Mouse (Mus musculus) midbrain, embryonic 12.5 days (tissue): Measurements from ENCODE around the gene Smim12. TPM values are rescaled to one million over a fixed set of nuclear protein-coding genes. Genes with fewer than 3 reads are reported as not detected.

Experiments used
- ATAC-seq: fragments of 200-750 bp; cut with Nextera tagmentation; 2 replicates; pipeline ENCODE4 v1.8.0; 2017; ENCODE audit warnings: low read depth, moderate TSS enrichment, moderate library complexity; ENCODE audit not compliant: low FRiP score
- H3K27ac ChIP-seq: fragments of 300-500 bp; sonication (generic); replicated peaks from 2 replicates; pipeline ENCODE4 v1.5.1; 2016; ENCODE audit warnings: mild to moderate bottlenecking
- H3K27me3 ChIP-seq: fragments of 300-500 bp; sonication (generic); 2 replicates; pipeline ENCODE4 v1.6.1; 2016; ENCODE audit warnings: mild to moderate bottlenecking
- H3K36me3 ChIP-seq: fragments of 300-500 bp; sonication (generic); 2 replicates; pipeline ENCODE4 v1.6.1; 2016
- H3K4me1 ChIP-seq: fragments of 300-500 bp; sonication (generic); 2 replicates; pipeline ENCODE4 v1.6.1; 2016
- H3K4me2 ChIP-seq: fragments of 300-500 bp; sonication (generic); replicated peaks from 2 replicates; pipeline ENCODE4 v1.6.1; 2016; ENCODE audit warnings: mild to moderate bottlenecking, moderate library complexity
- H3K4me3 ChIP-seq: fragments of 300-500 bp; sonication (generic); 2 replicates; pipeline ENCODE4 v1.5.1; 2016; ENCODE audit warnings: mild to moderate bottlenecking
- H3K9ac ChIP-seq: fragments of 300-500 bp; sonication (generic); replicated peaks from 2 replicates; pipeline ENCODE4 v1.6.1; 2016; ENCODE audit warnings: mild to moderate bottlenecking, moderate library complexity
- H3K9me3 ChIP-seq: fragments of 300-500 bp; sonication (generic); 2 replicates; pipeline ENCODE4 v1.6.1; 2016; ENCODE audit warnings: mild to moderate bottlenecking
- WGBS: fragments of 180-500 bp; shearing (Covaris S2); methylation state at CpG from one replicate; pipeline ENCODE4 v1.1.7; 2016; 5-methylcytosine and 5-hydroxymethylcytosine counted together
- polyA plus RNA-seq: library from polyadenylated mRNA; unstranded; fragments of >200 nt; fragmentation: Nextera tagmentation; extraction: Ambion mirVana; gene quantifications from 2 replicates; pipeline ENCODE4 v1.2.1, GENCODE M21; 2016

Smim12 gene
- polyA plus RNA-seq, 1 experiment from 2014 or later, result 50.3 TPM

- Histone ChIP-seq H3K4me3 (no peak overlapping the region), H3K9me3 (no peaks in the 10 kb centered on the region), H3K4me2 (no peak overlapping the region), H3K9ac (no peak overlapping the region), H3K4me1 (no peaks in the 10 kb centered on the region), H3K27me3 (no peaks in the 10 kb centered on the region), H3K36me3 (no peaks in the 10 kb centered on the region), H3K27ac (no peak overlapping the region)
- ATAC-seq, result no peak
- WGBS, result 56% methylated on average over 9 of the region's 9 CpGs
Measured at GRCm38 (mm10) chr4:127278451-127279001, 34.9 kb downstream of the Smim12 start.

- WGBS, result 70% methylated on average over 9 of the region's 9 CpGs
- Histone ChIP-seq H3K4me3 (no peak overlapping the region), H3K27me3 (no peaks in the 10 kb centered on the region), H3K36me3 (no peaks in the 10 kb centered on the region), H3K27ac (no peak overlapping the region), H3K9ac (no peak overlapping the region), H3K4me2 (no peak overlapping the region), H3K9me3 (no peaks in the 10 kb centered on the region), H3K4me1 (no peaks in the 10 kb centered on the region)
- no peak for ATAC-seq
Measured at GRCm38 (mm10) chr4:127279241-127279640, 35.7 kb downstream of the Smim12 start.

GRCm38 (mm10) chr4:127286907-127287306, 43.3 kb downstream of the Smim12 start:
- Histone ChIP-seq H3K4me1 (no peaks in the 10 kb centered on the region), H3K9ac (0 out of 2 replicates have a peak overlapping the region, but pooled peaks have one; percentile 15), H3K9me3 (no peaks in the 10 kb centered on the region), H3K4me2 (no peak overlapping the region), H3K36me3 (no peaks in the 10 kb centered on the region), H3K27ac (no peak overlapping the region), H3K27me3 (no peaks in the 10 kb centered on the region), H3K4me3 (no peak overlapping the region)
- ATAC-seq, result no peak
- WGBS, result 75% methylated on average over 4 of the region's 4 CpGs

- Histone ChIP-seq H3K27ac (no peak overlapping the region), H3K9me3 (no peaks in the 10 kb centered on the region), H3K4me3 (no peak overlapping the region), H3K4me1 (no peaks in the 10 kb centered on the region), H3K9ac (no peak overlapping the region), H3K27me3 (no peaks in the 10 kb centered on the region), H3K36me3 (no peaks in the 10 kb centered on the region), H3K4me2 (no peak overlapping the region)
- 82% methylated on average over 6 of the region's 6 CpGs for WGBS
- no peak for ATAC-seq
Measured at GRCm38 (mm10) chr4:127289039-127289548, 45.5 kb downstream of the Smim12 start.

GRCm38 (mm10) chr4:127292631-127293030, 49.0 kb downstream of the Smim12 start:
- no peaks in the 10 kb centered on the region for H3K27me3 ChIP-seq
- no peak overlapping the region for H3K4me3 ChIP-seq
- no peaks in the 10 kb centered on the region for H3K4me1 ChIP-seq
- H3K9ac ChIP-seq, result no peak overlapping the region
- H3K27ac ChIP-seq, result no peak overlapping the region
- no peaks in the 10 kb centered on the region for H3K36me3 ChIP-seq
- no peak for ATAC-seq
- H3K9me3 ChIP-seq, result no peaks in the 10 kb centered on the region
- WGBS, result 70% methylated on average over 5 of the region's 5 CpGs
- H3K4me2 ChIP-seq, result no peak overlapping the region

Other genes starting within 250 kb of the Smim12 start
- gene Sfpq, start 222.5 kb upstream of the Smim12 start, polyA plus RNA-seq, result 176 and 217 TPM in 2 replicates
- gene Zmym1, start 182.6 kb upstream of the Smim12 start, polyA plus RNA-seq, result 28.2 and 31.6 TPM in 2 replicates
- gene Zmym6, start 166.4 kb upstream of the Smim12 start, polyA plus RNA-seq, result 40.3 and 42.5 TPM in 2 replicates
- gene Tmem35b, start 120.1 kb upstream of the Smim12 start, polyA plus RNA-seq, result 16.8 and 18.0 TPM in 2 replicates
- 8.2 and 8.3 TPM in 2 replicates for gene Dlgap3, start 74.6 kb upstream of the Smim12 start, polyA plus RNA-seq
- gene Gja4, start 70.3 kb downstream of the Smim12 start, polyA plus RNA-seq, result 12.6 and 17.1 TPM in 2 replicates
- 0.42 and 0.65 TPM in 2 replicates for gene Gjb3, start 87.1 kb downstream of the Smim12 start, polyA plus RNA-seq
- gene Gjb4, start 110.3 kb downstream of the Smim12 start, polyA plus RNA-seq, result not detected in 2 replicates
- gene Gjb5, start 114.4 kb downstream of the Smim12 start, polyA plus RNA-seq, result 0.17 TPM in 2 replicates